Mouse (Mus musculus) ES-Bruce4 (cell line): ENCODE measurements around the gene Ksr2.

Experiments used
- CTCF ChIP-seq: IDR thresholded peaks from one replicate; pipeline ENCODE4 v1.8.1; 2011; ENCODE audit warnings: low read depth, low read length
- EP300 ChIP-seq: IDR thresholded peaks from 2 replicates; pipeline ENCODE4 v1.6.1; 2011; ENCODE audit warnings: low read depth, low read length; ENCODE audit not compliant: insufficient read depth
- POLR2A ChIP-seq: IDR thresholded peaks from one replicate; pipeline ENCODE4 v1.8.1; 2011; ENCODE audit warnings: low read length; ENCODE audit not compliant: insufficient read depth

DNA sequence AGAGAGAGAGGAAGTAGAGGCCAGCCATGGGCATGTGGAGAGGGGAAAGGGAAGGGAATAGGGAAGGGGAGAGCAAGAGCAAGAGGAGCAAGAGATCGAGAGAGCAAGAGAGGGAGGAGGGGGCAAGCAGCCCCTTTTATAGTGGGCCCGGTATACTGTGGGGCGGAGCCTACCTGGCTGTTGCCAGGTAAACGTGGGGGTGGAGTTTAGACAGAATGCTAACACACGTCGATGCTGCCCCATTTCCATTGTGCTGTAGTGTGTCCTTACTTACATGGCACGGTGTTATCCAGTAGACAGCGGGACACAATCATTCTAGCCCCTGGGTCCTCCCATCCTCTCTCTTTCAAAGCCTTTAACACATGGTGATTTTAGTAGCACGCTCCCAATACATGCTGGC lies 14.5 kb upstream of the Ksr2 start:
- no peak for TF ChIP-seq CTCF
- TF ChIP-seq POLR2A: no peak
- no peak for TF ChIP-seq EP300
